Mouse (Mus musculus) brain, adult 2 months (tissue): ENCODE measurements around the gene Ssxb6.
"Not testable (repeated sequence)": the region's sequence is repeated elsewhere in the genome, so short reads cannot be mapped to it uniquely, and the experiment has no call there.

Experiments
- DNase-seq: peaks from one replicate; pipeline ENCODE4 v3.0.0; 2011; ENCODE audit warnings: low read depth, low spot score

The Ssxb6 gene

GRCm38 (mm10) chrX:8548155-8548554 lies at the start of gene Ssxb6:
Gene Ssxb6 (minus strand): TSS chrX:8548255.
- DNase-seq, result not testable (repeated sequence)

- not testable (repeated sequence) for DNase-seq
Measured at GRCm38 (mm10) chrX:8591716-8592115, 43.7 kb upstream of the Ssxb6 start, which contains the start of gene Ssxb3. Gene Ssxb3 (minus strand): TSS chrX:8591816.

GRCm38 (mm10) chrX:8524854-8525253 lies 23.2 kb downstream of the Ssxb6 start, which contains the start of gene Gm14459:
Gene Gm14459 (minus strand): TSS chrX:8524954.
- no peak for DNase-seq
